Mouse (Mus musculus) ovary, adult 18-20 months (tissue): Measurements from ENCODE around the gene Homer3.

Source experiments
- DNase-seq: peaks from one replicate; pipeline ENCODE4 v3.0.0; 2022; ENCODE audit warnings: low spot score, mixed read lengths

Gene Homer3

DNA sequence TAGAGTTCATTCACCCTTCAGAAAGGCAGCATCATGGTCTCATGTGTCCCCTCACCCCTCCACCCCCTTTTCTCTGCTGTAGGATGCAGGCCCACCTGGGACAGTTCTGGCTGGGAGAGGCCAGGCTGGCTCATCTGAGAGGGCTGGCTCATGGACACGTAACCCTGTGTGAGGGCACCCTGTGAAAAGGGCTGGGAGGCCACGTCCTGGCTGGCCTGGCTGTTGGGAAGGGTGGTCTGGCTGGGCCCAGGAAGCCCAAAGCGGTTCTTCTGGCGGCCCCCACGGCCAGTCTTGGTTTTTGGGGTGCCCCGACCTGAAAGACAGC is 50.2 kb downstream of the Homer3 start:
- no peak for DNase-seq

DNA sequence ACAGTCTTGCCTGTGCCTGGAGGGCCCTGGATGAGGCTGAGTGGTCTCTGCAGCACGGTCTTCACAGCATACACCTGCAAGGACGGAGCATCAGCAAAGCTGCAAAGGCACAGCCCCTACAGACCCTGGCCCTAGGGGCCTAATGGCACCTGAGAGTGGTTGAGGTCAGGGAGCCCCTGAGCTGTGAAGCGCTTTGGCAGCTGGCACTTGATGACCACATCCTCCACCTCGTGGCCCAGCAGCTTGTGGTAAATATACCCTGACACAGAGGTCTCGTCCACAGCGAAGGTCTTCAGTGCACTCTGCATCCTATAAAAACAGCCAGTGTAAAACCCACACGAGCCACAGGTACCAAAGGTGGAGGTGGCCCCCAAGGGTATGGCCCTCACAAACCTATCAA is 56.3 kb downstream of the Homer3 start:
- no peak for DNase-seq

GRCm38 (mm10) chr8:70340659-70341058 is 58.0 kb downstream of the Homer3 start:
- no peak for DNase-seq

DNA sequence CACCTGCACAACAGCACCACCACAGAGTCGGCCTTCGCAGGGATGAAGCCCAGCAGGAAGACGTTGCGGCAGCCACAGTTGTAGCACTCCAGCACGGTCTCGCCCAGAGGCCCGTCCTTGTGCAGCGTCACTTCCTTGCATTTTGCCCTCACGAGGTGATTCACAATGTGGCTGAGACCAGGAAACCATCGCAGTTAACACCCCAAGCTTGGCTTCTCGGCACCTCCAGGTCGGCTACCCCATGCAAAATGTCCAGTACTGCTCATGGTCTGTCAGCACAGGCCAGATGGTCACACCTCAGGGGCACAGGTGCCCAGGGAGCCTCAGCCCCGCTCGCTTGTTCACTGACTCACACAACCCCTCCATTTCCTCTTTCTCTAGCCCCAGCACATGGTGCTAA is 59.4 kb downstream of the Homer3 start:
- no peak for DNase-seq

DNA sequence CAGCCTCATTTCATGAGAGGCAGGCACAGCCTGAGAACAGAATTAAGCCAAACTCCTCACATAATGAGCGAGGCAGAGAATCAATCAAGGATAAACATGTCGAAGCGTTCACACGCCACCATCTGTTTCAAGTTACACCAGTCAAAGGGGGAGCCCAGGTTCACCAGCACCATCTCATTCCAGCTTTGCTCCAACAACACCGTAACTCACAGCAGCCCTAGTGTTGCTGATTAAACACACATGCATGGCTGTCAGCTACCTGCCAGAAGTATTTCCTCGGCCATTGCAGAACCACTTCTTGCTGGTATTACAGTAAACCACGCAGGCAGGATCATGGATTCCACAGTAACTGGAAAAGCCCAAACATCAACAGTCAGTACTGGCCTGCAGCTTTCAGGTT is 60.4 kb downstream of the Homer3 start:
- DNase-seq: no peak

- DNase-seq: no peak
Observed at GRCm38 (mm10) chr8:70343696-70344095, 61.1 kb downstream of the Homer3 start.
